Mouse (Mus musculus) T-helper 17 cell (primary cell): ENCODE data around the gene Ebf4.

Experiments
- in situ Hi-C, 2 experiments: fragments of 300-600 bp; cut with MboI, MseI; formaldehyde crosslinking; loops; 1 replicate in 1 of 2; 2 replicates in 1 of 2; pipeline ENCODE4 v1.15.1; 2025; ENCODE audit warnings: high pct_unique_total_duplicates in 2 of 2

The Ebf4 gene

DNA sequence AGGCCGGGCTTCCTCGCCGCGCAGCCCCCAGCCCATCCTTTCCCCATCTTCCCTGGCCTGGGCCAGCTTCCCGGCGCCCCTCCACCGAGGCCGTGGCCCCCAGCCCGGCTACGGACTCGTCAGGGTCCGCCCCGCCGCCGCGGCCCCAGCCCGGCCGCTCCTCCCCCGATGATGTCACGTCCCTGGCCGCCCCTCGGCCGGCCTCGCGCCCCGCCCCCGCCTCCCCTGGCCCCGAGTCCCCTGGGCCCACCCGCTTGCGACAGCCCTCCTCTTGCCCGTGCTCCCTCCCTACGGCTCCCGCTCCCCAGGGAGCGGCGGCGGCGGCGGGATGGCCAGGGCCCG is at the start of gene Ebf4:
Ebf4 (plus strand) TSS at position 234 of the 342 bp plus-strand sequence.
- in situ Hi-C loops = loop anchor here (5.0 kb wide), 2 partner anchors 67 to 127 kb away; partner anchors contain the start of genes Pced1a (in 1 of the 2) and Vps16 (in 1 of the 2)

GRCm38 (mm10) chr2:130246912-130247311 is 48.1 kb upstream of the Ebf4 start:
- in situ Hi-C loops = loop anchor here (5.0 to 25.0 kb wide), 2 partner anchors 175 to 335 kb away; no protein-coding TSS in a partner anchor

DNA sequence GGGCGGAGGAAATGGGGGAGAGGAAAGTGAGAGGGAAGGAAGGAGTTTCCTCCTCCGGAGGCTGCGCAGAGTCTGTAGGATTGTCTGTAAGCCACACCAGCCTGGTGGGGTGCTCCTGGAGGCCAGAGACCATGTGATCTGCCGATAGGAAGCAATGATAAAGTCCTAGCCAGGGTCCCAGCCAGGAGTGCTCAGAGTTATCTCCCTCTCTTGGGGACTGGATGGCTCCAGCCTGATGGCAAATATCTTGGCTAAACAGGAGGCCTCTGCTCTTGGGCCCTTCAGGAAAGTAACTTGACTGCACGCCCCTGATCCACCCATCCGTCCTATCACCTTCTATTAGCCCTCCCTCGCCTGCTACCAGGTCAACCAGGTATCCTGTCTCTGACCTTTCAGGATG is 46.7 kb upstream of the Ebf4 start:
- in situ Hi-C loops = loop anchor here (5.0 to 25.0 kb wide), 2 partner anchors 176 to 336 kb away; no protein-coding TSS in a partner anchor

GRCm38 (mm10) chr2:130256762-130257161 is 38.2 kb upstream of the Ebf4 start:
- in situ Hi-C loops = no loop called here

GRCm38 (mm10) chr2:130260822-130261221 is 34.1 kb upstream of the Ebf4 start:
- in situ Hi-C loops = loop anchor here in 1 of 2 experiments (10.0 kb wide), 1 partner anchor 1994 kb away; the partner anchor contains the start of gene Pcna

- in situ Hi-C loops = loop anchor here in 1 of 2 experiments (10.0 kb wide), 1 partner anchor 1993 kb away; the partner anchor contains the start of gene Pcna
Measured at GRCm38 (mm10) chr2:130261914-130262313, 33.1 kb upstream of the Ebf4 start.

DNA sequence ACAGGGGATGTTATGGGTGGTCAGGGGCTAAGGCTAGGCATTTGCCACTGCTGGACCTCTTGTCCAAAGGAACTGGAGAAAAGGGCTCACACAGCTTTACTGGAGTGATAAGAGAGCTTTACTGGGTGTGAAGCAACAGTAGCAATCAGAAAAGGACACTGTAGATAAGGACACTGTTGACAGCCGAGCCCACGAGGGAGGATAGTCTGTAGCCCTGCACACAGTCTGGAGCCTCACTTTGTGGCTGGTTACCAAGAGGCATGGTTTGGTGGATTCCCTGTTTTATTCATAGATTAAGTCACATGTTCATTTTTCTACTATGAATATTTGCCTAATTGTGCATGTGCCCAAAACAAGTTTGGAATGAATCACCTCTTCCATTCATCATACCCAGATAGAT is 32.6 kb upstream of the Ebf4 start:
- in situ Hi-C loops = loop anchor here in 1 of 2 experiments (10.0 kb wide), 1 partner anchor 1992 kb away; the partner anchor contains the start of gene Pcna

DNA sequence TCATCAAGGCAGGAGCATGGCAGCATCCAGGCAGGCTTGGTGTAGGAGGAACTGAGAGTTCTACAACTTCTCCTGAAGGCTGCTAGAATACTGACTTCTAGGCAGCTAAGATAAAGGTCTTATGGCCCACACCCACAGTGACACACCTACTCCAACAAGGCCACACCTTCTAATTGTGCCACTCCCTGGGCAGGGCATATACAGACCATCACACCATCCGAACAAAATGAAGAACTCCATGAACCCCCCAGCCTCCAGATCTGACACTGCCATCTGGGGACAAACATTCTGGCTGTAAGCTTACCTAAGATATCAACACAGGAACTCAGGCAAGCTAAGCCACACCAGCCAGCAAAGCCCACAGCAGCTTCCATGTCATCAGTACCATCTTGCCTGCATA is 29.4 kb upstream of the Ebf4 start:
- in situ Hi-C loops = loop anchor here in 1 of 2 experiments (10.0 kb wide), 1 partner anchor 1989 kb away; the partner anchor contains the start of gene Pcna

DNA sequence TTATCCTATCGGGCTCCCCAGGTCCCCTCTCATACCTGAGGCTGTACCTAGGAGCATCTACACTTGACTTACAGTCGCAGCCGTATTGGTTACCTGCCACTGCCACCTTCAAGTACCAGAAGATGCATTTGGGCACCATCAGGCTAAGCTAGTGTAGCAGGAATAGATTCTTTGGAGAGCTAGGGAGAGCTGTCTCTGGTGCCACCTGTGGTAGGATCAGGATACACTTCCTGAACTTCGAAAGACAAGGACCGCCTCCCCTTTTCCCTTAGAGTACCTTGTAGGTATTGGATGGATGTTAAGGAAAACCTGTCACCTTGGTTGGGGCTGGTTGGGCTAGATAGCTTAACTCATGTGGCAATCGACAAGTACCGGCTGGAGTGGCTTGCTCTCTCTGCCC is 26.9 kb upstream of the Ebf4 start:
- in situ Hi-C loops = loop anchor here in 1 of 2 experiments (10.0 kb wide), 1 partner anchor 1987 kb away; the partner anchor contains the start of gene Pcna

GRCm38 (mm10) chr2:130273732-130274131 is 21.2 kb upstream of the Ebf4 start:
- in situ Hi-C loops = loop anchor here in 1 of 2 experiments (5.0 kb wide), 1 partner anchor 101 kb away; no protein-coding TSS in a partner anchor

GRCm38 (mm10) chr2:130274149-130274861 is 20.7 kb upstream of the Ebf4 start, which contains the start of gene Nop56:
TSS of gene Nop56 (plus strand) at chr2:130274430.
- in situ Hi-C loops = loop anchor here in 1 of 2 experiments (5.0 kb wide), 1 partner anchor 102 kb away; no protein-coding TSS in a partner anchor

- in situ Hi-C loops = loop anchor here in 1 of 2 experiments (5.0 kb wide), 1 partner anchor 103 kb away; no protein-coding TSS in a partner anchor
Measured at GRCm38 (mm10) chr2:130274862-130275261, 20.1 kb upstream of the Ebf4 start.

DNA sequence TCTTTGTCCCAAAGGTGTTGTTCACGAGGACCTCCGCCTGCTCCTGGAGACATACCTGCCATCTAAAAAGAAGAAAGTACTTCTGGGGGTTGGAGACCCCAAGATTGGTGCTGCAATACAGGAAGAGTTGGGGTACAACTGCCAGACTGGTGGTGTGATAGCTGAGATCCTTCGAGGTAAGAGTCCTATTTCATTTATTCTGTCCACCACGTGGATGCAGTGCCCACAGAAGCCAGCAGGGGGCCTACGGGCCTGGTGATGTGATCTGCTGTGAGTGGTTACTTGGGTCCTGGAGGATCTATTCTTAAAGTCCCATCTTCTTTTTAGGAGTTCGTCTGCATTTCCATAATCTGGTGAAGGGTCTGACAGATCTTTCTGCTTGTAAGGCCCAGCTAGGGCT is 19.3 kb upstream of the Ebf4 start:
- in situ Hi-C loops = no loop called here

GRCm38 (mm10) chr2:130279600-130280091 is 15.3 kb upstream of the Ebf4 start:
- in situ Hi-C loops = loop anchor here in 1 of 2 experiments (5.0 to 10.0 kb wide), 4 partner anchors 143 to 1825 kb away; partner anchors contain the start of genes Chchd5, Pced1a and Vps16

DNA sequence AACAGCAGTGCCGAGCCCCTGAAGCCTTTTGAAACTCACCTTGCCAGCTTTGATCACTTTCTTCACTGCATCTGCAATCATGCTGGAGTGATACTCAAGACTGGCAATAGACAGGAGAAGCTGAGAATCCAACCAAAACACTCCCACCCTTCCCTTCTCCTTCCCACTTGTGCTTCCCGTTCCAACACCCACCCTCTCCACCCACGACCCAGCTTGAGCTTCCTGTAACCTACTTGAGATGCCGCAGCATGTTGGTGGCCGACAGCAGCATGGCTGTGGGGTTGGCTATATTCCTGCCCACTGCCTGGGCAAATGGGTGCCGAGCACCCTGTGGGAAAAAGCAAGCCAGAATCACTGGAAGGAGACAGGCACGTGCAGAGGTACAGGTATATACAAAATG is 14.7 kb upstream of the Ebf4 start:
- in situ Hi-C loops = loop anchor here in 1 of 2 experiments (5.0 to 10.0 kb wide), 4 partner anchors 142 to 1825 kb away; partner anchors contain the start of genes Chchd5, Pced1a and Vps16

- in situ Hi-C loops = loop anchor here in 1 of 2 experiments (5.0 to 10.0 kb wide), 4 partner anchors 141 to 1826 kb away; partner anchors contain the start of genes Chchd5, Pced1a and Vps16
Measured at GRCm38 (mm10) chr2:130280818-130281217, 14.2 kb upstream of the Ebf4 start.

DNA sequence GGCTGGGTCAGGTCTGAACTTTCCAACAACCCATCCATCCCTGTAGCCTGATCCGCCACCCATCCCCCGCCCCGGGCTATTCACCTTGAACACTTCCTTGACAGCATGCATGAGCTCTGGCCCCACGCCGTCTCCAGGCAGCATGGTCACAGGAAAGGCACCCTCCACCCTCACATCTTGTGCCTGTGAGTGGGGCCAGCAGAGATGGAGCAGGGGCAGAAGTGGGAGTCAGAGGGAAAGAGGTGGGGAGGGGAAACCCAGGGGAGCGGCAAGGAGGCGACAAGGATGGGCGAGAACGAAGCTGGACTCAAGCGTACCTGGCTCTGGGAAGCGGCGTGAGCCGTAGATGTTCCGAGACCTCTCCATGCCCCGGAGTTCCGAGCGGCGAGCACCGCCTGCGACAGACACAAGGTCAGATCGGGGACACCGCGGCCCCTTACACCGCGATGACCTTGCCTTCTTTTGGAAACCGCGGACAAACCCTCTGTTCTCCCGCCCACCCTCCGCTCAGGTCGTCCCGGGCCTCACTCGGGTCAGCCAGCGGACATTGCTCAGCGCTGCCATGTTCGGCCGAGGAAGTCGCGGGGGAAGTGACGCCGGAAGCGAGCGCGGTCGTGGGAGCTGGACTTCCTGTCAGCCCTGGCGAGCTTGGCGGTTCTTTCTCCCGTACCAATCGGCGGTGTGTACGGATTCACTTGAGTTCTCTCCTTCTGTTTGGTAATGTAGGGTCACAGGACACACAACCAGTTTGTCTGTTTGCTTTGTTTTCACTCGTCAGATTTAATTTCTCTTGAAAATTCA is 10.9 kb upstream of the Ebf4 start, which contains the start of gene Idh3b:
Idh3b (minus strand) TSS at position 694 of the 801 bp plus-strand sequence.
- in situ Hi-C loops = loop anchor here in 1 of 2 experiments (5.0 to 10.0 kb wide), 4 partner anchors 138 to 1829 kb away; partner anchors contain the start of genes Chchd5, Pced1a and Vps16

DNA sequence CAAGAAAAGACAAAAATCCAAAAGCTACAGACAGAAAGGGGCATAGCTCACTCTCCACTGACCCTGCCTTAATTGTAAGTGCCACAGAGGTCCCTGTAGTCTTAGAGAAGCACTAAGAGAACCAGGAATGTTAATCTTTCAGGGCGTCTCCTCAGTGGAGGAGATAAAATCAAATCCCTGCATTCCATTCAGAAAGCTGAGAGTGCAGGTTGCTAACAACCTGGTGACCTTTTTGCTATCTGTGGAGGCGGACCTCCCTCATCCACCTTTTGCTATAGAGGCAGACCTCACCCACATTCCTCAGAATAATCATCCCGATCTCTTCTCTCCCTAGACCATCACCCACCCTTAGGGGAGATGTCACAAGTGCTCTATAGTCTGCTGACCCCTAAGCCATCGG is 5.9 kb upstream of the Ebf4 start:
- in situ Hi-C loops = loop anchor here in 1 of 2 experiments (10.0 kb wide), 1 partner anchor 1834 kb away; no protein-coding TSS in a partner anchor

DNA sequence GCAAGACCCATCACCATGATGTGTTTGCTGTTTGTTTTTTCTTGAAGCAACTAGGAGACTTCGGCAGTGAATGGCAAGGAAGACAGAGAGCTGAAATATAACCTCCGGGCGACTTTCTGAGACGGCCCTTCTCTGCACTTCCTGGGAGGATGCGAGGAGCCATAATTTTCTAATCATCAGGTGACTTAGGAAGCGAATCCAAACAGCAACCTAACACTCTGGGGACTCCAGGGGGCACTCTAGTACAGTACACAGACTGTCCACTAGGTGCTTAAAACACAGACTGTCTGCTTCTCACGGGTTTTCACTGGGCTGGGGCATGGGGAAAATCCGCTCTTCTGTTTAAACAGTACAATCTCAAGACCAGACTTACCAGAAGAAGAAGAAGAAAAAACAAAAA is 3.5 kb upstream of the Ebf4 start:
- in situ Hi-C loops = loop anchor here (5.0 kb wide), 2 partner anchors 71 to 131 kb away; partner anchors contain the start of genes Pced1a (in 1 of the 2) and Vps16 (in 1 of the 2)

GRCm38 (mm10) chr2:130293009-130293408 is 2.0 kb upstream of the Ebf4 start:
- in situ Hi-C loops = loop anchor here (5.0 kb wide), 2 partner anchors 69 to 129 kb away; partner anchors contain the start of genes Pced1a (in 1 of the 2) and Vps16 (in 1 of the 2)
